Mouse (Mus musculus) kidney, embryonic 15.5 days (tissue): Measurements from ENCODE around the gene Lmbr1. TPM values are rescaled to one million over a fixed set of nuclear protein-coding genes. Genes with fewer than 3 reads are reported as not detected.

Experiments used
- ATAC-seq: fragments of 200-750 bp; cut with Nextera tagmentation; replicated peaks from 2 replicates; pipeline ENCODE4 v1.8.0; 2017; ENCODE audit warnings: moderate TSS enrichment; ENCODE audit not compliant: low FRiP score
- H3K27ac ChIP-seq: fragments of 300-500 bp; sonication (generic); 2 replicates; pipeline ENCODE4 v1.5.1; 2015; ENCODE audit warnings: mild to moderate bottlenecking, inconsistent platforms
- H3K27me3 ChIP-seq: fragments of 300-500 bp; sonication (generic); 2 replicates; pipeline ENCODE4 v1.6.1; 2015; ENCODE audit warnings: inconsistent platforms
- H3K36me3 ChIP-seq: fragments of 300-500 bp; sonication (generic); 2 replicates; pipeline ENCODE4 v1.6.1; 2015; ENCODE audit warnings: inconsistent platforms
- H3K4me1 ChIP-seq: fragments of 300-500 bp; sonication (generic); 2 replicates; pipeline ENCODE4 v1.6.1; 2015; ENCODE audit warnings: inconsistent platforms
- H3K4me2 ChIP-seq: fragments of 300-500 bp; sonication (generic); 2 replicates; pipeline ENCODE4 v1.6.1; 2015; ENCODE audit warnings: moderate library complexity, mild to moderate bottlenecking, inconsistent platforms
- H3K4me3 ChIP-seq: fragments of 300-500 bp; sonication (generic); replicated peaks from 2 replicates; pipeline ENCODE4 v1.5.1; 2015; ENCODE audit warnings: mild to moderate bottlenecking, inconsistent platforms
- H3K9ac ChIP-seq: fragments of 300-500 bp; sonication (generic); 2 replicates; pipeline ENCODE4 v1.6.1; 2015; ENCODE audit warnings: mild to moderate bottlenecking, inconsistent platforms
- H3K9me3 ChIP-seq: fragments of 300-500 bp; sonication (generic); replicated peaks from 2 replicates; pipeline ENCODE4 v1.6.1; 2016; ENCODE audit warnings: inconsistent platforms
- WGBS: fragments of 180-500 bp; shearing (Covaris S2); methylation state at CpG from one replicate; pipeline ENCODE4 v1.1.7; 2015; ENCODE audit warnings: mixed read lengths; 5-methylcytosine and 5-hydroxymethylcytosine counted together
- polyA plus RNA-seq: library from polyadenylated mRNA; unstranded; fragments of >200 nt; fragmentation: Nextera tagmentation; extraction: Ambion mirVana; gene quantifications from 2 replicates; pipeline ENCODE4 v1.2.1, GENCODE M21; 2015

The Lmbr1 gene
- polyA plus RNA-seq, 1 experiment from 2014 or later = 11.5 TPM

DNA sequence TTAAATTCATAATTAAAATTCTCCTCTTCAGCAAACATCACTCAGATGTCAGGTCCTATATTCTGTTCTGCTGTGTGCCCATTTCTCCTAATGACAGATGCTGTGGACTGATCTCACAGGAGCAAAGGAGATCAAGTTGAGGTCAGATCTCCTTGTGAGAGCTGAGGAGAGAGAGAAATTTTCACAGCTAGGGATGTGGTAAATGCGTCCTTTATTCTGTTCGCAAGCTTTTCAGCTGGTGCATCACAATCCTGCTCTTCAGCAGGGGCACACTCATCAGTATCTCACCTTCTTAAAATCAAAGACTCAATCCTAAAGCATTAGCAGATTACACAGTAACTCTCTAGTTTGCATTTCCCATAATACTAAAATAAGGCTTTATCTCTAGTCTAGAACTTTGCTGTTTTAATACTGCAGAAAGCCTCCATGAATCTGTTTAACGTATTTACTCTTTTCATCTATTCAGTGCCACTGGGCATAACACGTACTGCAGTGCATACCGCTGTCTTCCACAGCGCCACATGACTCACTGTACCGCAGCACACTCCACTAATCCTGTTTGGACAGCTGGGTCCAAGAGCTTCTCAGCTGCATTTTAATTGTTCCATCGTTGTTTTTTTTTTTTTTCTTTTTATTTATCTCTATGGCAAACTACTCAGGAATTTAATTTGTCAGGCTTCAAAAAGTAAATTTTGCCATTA lies 127.2 kb downstream of the Lmbr1 start:
- H3K4me1 ChIP-seq = no peaks in the 10 kb centered on the region
- no peak for ATAC-seq
- WGBS = 60% methylated on average over 8 of the region's 8 CpGs

GRCm38 (mm10) chr5:29244769-29245168 lies 133.4 kb downstream of the Lmbr1 start:
- Histone ChIP-seq H3K4me1 (no peaks in the 10 kb centered on the region), H3K9me3 (no peaks in the 10 kb centered on the region), H3K27me3 (no peaks in the 10 kb centered on the region), H3K4me3 (no peak overlapping the region), H3K9ac (no peak overlapping the region), H3K27ac (no peak overlapping the region), H3K36me3 (no peaks in the 10 kb centered on the region), H3K4me2 (no peak overlapping the region)
- no CpG with 5 or more reads among the region's 1 CpGs for WGBS
- ATAC-seq = no peak

More for the DNA sequence above, 127.2 kb downstream of the Lmbr1 start:
- no peaks in the 10 kb centered on the region for H3K27me3 ChIP-seq
- H3K27ac ChIP-seq = no peak overlapping the region
- no peak overlapping the region for H3K9ac ChIP-seq
- H3K9me3 ChIP-seq = no peaks in the 10 kb centered on the region
- no peak overlapping the region for H3K4me2 ChIP-seq
- H3K36me3 ChIP-seq = no peaks in the 10 kb centered on the region
- H3K4me3 ChIP-seq = no peak overlapping the region

DNA sequence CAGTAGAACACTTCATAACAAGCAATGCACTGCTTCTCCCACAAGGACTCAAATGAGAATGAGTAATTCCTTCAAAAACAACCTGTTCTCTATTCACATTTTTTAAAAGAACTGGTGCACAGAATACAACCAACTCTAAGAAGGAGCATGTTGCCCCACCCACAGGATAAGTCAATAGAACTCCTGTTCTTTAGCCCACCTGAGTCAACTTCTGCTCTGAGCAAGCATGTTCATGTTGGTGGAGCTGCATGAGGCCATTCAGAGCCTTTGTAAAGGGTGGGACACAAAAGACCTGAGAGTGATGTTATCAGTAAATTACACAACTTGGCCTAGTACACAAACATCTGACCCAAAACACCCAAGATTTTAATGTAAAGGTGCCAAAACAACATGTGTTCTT lies 139.8 kb downstream of the Lmbr1 start:
- H3K4me1 ChIP-seq = no peaks in the 10 kb centered on the region
- H3K27me3 ChIP-seq = no peaks in the 10 kb centered on the region
- no peak overlapping the region for H3K4me3 ChIP-seq
- H3K36me3 ChIP-seq = no peaks in the 10 kb centered on the region
- H3K9me3 ChIP-seq = no peaks in the 10 kb centered on the region
- no peak overlapping the region for H3K27ac ChIP-seq
- no peak for ATAC-seq
- H3K9ac ChIP-seq = no peak overlapping the region
- H3K4me2 ChIP-seq = no peak overlapping the region

DNA sequence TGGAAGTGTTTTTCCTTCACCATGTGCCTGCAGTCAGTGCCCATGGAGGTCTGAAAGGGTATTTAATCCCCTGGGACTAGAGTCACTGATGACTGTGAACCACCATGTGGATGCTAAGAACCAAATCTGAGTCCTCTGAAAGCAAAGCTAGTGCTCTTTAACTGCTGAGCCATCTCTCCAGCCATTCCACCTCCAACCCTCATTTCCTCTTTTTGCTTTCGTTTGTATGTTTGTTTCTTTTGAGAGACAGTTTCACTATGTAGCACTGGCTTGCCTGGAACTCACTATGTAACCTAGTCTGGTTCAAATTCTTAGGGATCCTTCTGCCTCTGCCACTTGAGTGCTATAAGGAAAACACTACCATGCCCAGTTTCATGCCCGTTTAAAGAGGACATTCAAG lies 147.7 kb downstream of the Lmbr1 start:
- no peak overlapping the region for H3K4me2 ChIP-seq
- ATAC-seq = no peak
- no peaks in the 10 kb centered on the region for H3K27me3 ChIP-seq
- WGBS = 86% methylated on average over 2 of the region's 2 CpGs
- H3K9ac ChIP-seq = no peak overlapping the region
- H3K36me3 ChIP-seq = no peaks in the 10 kb centered on the region
- H3K9me3 ChIP-seq = no peaks in the 10 kb centered on the region
- H3K27ac ChIP-seq = no peak overlapping the region
- H3K4me3 ChIP-seq = no peak overlapping the region
- H3K4me1 ChIP-seq = no peaks in the 10 kb centered on the region

DNA sequence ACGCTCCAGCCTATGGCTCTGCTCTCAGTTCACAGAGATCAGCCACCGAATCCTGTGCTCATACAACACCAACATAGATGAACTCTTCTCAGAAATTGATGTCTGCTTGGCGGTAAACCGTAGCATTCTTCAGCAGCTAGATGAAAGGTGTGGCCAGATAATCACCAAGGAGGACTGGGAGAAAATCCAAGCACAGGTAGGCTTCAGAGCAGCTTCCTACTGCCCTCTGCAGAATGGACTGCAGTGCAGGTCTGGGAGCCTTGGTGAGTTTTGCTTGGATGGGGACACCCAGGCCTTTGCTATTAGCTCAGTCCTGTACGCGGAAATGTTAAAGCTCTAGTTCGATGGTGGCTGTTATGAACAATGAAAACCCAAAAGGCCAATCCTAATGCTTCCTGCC lies 154.1 kb downstream of the Lmbr1 start:
- no peak for ATAC-seq
- Histone ChIP-seq H3K4me3 (no peak overlapping the region), H3K9me3 (no peaks in the 10 kb centered on the region), H3K9ac (no peak overlapping the region), H3K4me1 (no peaks in the 10 kb centered on the region), H3K36me3 (no peaks in the 10 kb centered on the region), H3K27ac (no peak overlapping the region), H3K4me2 (no peak overlapping the region), H3K27me3 (no peaks in the 10 kb centered on the region)
- WGBS = 91% methylated on average over 7 of the region's 7 CpGs

- Histone ChIP-seq H3K27me3 (no peaks in the 10 kb centered on the region), H3K9me3 (no peaks in the 10 kb centered on the region), H3K9ac (no peak overlapping the region), H3K4me2 (no peak overlapping the region), H3K4me3 (no peak overlapping the region), H3K36me3 (no peaks in the 10 kb centered on the region), H3K4me1 (no peaks in the 10 kb centered on the region), H3K27ac (no peak overlapping the region)
- whole genome bisulfite sequencing = 93% methylated on average over 3 of the region's 3 CpGs
- ATAC-seq = no peak
Observed at GRCm38 (mm10) chr5:29217997-29218396, 160.2 kb downstream of the Lmbr1 start.

GRCm38 (mm10) chr5:29211980-29212555 lies 166.1 kb downstream of the Lmbr1 start:
- no peak for ATAC-seq
- WGBS = 30% methylated on average over 4 of the region's 4 CpGs
- H3K36me3 ChIP-seq = no peaks in the 10 kb centered on the region

DNA sequence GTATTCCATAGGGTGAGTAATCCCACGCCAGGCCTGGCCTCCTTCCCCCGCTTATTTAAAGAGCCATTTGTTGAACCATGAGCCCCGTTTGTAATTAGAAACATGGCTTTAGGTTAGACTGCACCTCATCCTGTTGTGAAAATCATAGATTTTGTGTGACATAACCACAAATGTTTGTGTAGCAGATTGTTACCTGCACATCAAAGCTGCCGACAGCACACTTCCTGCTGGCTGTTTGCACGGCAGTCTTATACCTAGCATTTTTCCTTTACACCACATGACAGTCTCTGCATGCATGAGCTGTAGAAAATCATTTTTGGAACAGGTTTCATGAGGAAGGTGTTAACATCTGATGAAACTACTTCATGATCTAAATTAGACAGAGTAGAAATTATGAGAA lies 172.5 kb downstream of the Lmbr1 start:
- Histone ChIP-seq H3K9ac (no peak overlapping the region), H3K36me3 (no peaks in the 10 kb centered on the region), H3K4me2 (no peak overlapping the region), H3K27ac (no peak overlapping the region), H3K4me3 (no peak overlapping the region), H3K4me1 (no peaks in the 10 kb centered on the region), H3K9me3 (no peaks in the 10 kb centered on the region), H3K27me3 (no peaks in the 10 kb centered on the region)
- WGBS = 75% methylated on average over 5 of the region's 5 CpGs
- no peak for ATAC-seq

More at GRCm38 (mm10) chr5:29211980-29212555, 166.1 kb downstream of the Lmbr1 start:
- no peaks in the 10 kb centered on the region for H3K9me3 ChIP-seq
- H3K4me1 ChIP-seq = no peaks in the 10 kb centered on the region
- no peak overlapping the region for H3K9ac ChIP-seq
- H3K27ac ChIP-seq = no peak overlapping the region
- H3K4me2 ChIP-seq = no peak overlapping the region
- H3K27me3 ChIP-seq = no peaks in the 10 kb centered on the region
- no peak overlapping the region for H3K4me3 ChIP-seq

- no peaks in the 10 kb centered on the region for H3K9me3 ChIP-seq
- no peaks in the 10 kb centered on the region; the same call in 1 of the 2 replicates for H3K27me3 ChIP-seq
- H3K27ac ChIP-seq = no peak overlapping the region
- no peak overlapping the region for H3K4me3 ChIP-seq
- H3K36me3 ChIP-seq = no peaks in the 10 kb centered on the region
- H3K9ac ChIP-seq = no peak overlapping the region
- WGBS = 85% methylated on average over 3 of the region's 3 CpGs
- no peak for ATAC-seq
- H3K4me1 ChIP-seq = peaks cover 8% of the 10 kb centered on the region
- no peak overlapping the region for H3K4me2 ChIP-seq
Observed at GRCm38 (mm10) chr5:29199868-29200267, 178.3 kb downstream of the Lmbr1 start.

DNA sequence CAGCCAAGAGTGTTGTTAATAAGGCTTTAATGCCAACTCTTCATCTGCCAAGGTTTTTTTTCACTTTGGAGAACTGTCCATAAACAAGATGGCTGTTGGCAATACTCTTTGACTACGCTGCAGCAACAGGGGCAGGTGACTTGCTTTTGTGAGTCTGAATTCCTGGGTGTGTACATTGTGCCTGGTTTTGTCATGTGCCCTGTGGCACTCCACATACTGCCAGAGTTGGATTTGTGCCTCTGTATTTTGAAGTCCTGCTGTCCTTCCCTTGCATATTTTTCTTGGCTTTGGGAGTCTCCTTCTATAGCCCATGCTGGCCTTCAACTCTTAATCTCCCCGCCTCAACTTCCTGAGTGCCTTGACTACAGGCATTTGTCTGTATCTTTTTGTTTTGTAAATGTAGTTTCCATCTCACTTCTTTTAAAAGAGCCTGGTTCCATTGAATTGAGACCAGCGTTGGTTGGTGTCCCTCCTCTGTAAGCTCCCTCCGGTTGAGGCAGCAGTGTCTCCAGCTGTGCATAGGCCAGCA lies 179.2 kb downstream of the Lmbr1 start:
- H3K36me3 ChIP-seq = no peaks in the 10 kb centered on the region
- H3K4me3 ChIP-seq = no peak overlapping the region
- H3K4me2 ChIP-seq = no peak overlapping the region
- H3K27ac ChIP-seq = no peak overlapping the region
- 83% methylated on average over 4 of the region's 4 CpGs for WGBS
- ATAC-seq = no peak
- no peak overlapping the region for H3K9ac ChIP-seq
- no peaks in the 10 kb centered on the region for H3K9me3 ChIP-seq
- H3K27me3 ChIP-seq = no peaks in the 10 kb centered on the region; the same call in 1 of the 2 replicates
- peaks cover 8% of the 10 kb centered on the region for H3K4me1 ChIP-seq

DNA sequence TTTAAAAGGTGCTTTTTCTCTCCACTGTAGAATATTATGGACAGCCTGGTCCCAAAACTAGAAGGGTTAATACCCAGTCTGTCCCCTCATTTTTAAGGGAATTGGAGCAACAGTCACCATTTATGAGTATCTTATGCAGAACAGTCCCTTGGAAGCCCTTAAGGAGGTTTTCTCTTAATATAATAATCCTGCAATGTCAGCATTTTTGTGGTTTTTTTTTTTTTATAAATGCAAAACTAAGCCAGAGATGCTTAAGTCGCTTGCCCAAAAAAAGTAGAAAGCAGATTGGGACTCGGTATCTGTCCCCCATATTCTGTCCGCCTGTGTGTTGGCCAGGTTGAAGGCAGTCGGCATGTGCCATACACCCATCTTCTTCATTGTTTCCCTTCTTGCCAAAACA lies 181.0 kb downstream of the Lmbr1 start:
- 84% methylated on average over 4 of the region's 4 CpGs for WGBS
- ATAC-seq = no peak
- no peaks in the 10 kb centered on the region; the same call in 1 of the 2 replicates for H3K27me3 ChIP-seq
- no peaks in the 10 kb centered on the region for H3K36me3 ChIP-seq
- H3K9me3 ChIP-seq = no peaks in the 10 kb centered on the region
- H3K4me1 ChIP-seq = peaks cover 8% of the 10 kb centered on the region
- no peak overlapping the region for H3K9ac ChIP-seq
- H3K4me3 ChIP-seq = no peak overlapping the region
- H3K4me2 ChIP-seq = no peak overlapping the region
- H3K27ac ChIP-seq = no peak overlapping the region

DNA sequence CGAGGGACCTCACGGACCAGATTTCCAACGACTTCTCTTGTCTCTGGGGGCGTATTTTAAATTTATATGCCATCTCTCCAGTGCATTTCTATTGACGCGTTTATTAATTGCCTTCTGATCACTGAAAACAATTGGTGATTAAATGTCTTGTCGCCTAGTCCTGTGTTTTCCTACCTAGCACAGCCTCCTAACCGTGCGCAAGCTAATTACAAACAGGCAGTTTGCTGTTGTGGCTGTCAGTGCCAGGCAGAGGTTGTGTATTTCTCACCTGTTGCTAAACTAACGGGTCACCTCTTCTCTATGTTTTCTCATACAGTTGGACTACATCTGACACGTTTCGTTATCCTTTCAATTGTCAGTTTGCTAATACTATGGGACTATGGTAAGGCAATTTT lies 181.9 kb downstream of the Lmbr1 start:
- no peak overlapping the region for H3K27ac ChIP-seq
- 10% methylated on average over 12 of the region's 12 CpGs for WGBS
- H3K4me1 ChIP-seq = peaks cover 8% of the 10 kb centered on the region
- no peaks in the 10 kb centered on the region for H3K36me3 ChIP-seq
- H3K27me3 ChIP-seq = no peaks in the 10 kb centered on the region; the same call in 1 of the 2 replicates
- no peaks in the 10 kb centered on the region for H3K9me3 ChIP-seq
- H3K4me3 ChIP-seq = peak overlapping the region; percentile 67
- peak; percentile 22; the same call in 1 of the 2 replicates for ATAC-seq
- H3K4me2 ChIP-seq = peak overlapping the region; percentile 82
- peak overlapping the region; percentile 59 for H3K9ac ChIP-seq
